Mouse (Mus musculus): ENCODE measurements around the gene Zfp512b. TPM values are rescaled to one million over a fixed set of nuclear protein-coding genes. Genes with fewer than 3 reads are reported as not detected.
A peak's percentile ranks its signal among the peaks of the same experiment; 100 is the strongest.

Zfp512b gene
- total RNA-seq, 2 experiments from 2014 or later = 21.9 to 43.1 TPM

- no peak for ATAC-seq (replicated peaks; ENCODE audit: low FRiP score, low TSS enrichment, poor library complexity, severe bottlenecking)
Observed at GRCm38 (mm10) chr2:181577126-181577525, 15.5 kb downstream of the Zfp512b start.

- ATAC-seq (replicated peaks; ENCODE audit: low FRiP score, low TSS enrichment, poor library complexity, severe bottlenecking) = no peak
Observed at GRCm38 (mm10) chr2:181576613-181577012, 16.0 kb downstream of the Zfp512b start.

DNA sequence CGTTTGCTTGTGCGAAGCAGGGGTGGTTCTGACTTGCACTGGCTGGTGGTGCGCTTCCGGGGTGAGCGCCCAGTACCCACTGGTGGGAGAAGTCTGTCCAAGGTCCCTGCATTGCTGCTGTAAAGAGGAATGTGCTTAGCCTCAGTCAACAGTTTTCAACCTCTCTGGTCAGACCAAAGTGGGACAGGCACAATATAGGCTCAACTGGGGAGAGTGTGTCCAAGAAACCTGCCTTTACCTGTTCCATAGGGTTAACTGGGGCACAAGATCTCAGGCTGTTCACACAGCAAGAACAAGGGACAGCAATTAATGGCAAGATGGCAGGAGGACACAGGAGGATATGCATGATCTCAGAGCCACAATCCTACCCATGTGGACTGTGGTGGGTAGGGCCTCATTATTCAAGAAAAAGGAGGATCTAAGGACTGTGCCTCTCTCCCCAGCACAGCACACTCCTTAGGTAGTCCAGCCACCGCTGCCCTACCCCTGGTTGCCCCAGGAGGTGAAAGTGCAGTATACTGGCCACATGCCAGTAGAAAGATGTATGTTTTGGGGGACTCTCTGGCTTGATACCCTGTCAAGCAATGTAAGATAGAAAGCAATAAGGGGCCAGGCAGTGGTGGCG lies 17.6 kb downstream of the Zfp512b start:
- ATAC-seq (replicated peaks; ENCODE audit: low FRiP score, low TSS enrichment, poor library complexity, severe bottlenecking) = no peak

DNA sequence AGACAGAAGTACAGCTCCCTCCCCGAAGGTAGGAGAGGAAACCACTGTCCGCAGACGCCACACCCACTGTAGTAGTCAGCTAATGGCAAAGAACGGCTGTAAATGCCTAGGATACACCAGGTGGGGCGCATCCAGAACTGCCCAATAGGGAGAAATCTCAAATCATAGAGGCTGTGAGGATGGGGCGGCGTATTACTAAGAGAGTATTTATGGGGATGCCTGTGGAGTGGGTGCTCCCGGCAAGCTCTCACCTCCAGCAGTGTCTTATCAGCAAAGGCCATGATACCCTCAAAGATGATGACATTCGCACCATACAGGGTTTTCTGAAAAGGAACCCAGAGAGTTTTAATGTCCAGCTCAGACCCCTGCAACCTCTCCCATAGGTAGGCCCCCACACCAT lies 18.6 kb downstream of the Zfp512b start:
- ATAC-seq (replicated peaks; ENCODE audit: low FRiP score, low TSS enrichment, poor library complexity, severe bottlenecking) = no peak

GRCm38 (mm10) chr2:181572921-181573920 lies 19.4 kb downstream of the Zfp512b start:
- no peak for ATAC-seq (replicated peaks; ENCODE audit: low FRiP score, low TSS enrichment, poor library complexity, severe bottlenecking)

GRCm38 (mm10) chr2:181571941-181572670 lies 20.5 kb downstream of the Zfp512b start:
- no peak for ATAC-seq (replicated peaks; ENCODE audit: low FRiP score, low TSS enrichment, poor library complexity, severe bottlenecking)

- no peak for ATAC-seq (replicated peaks; ENCODE audit: low FRiP score, low TSS enrichment, poor library complexity, severe bottlenecking)
Observed at GRCm38 (mm10) chr2:181570921-181571595, 21.5 kb downstream of the Zfp512b start.

- ATAC-seq (replicated peaks; ENCODE audit: low FRiP score, low TSS enrichment, poor library complexity, severe bottlenecking) = no peak
Observed at GRCm38 (mm10) chr2:181570375-181570774, 22.2 kb downstream of the Zfp512b start.

GRCm38 (mm10) chr2:181569856-181570255 lies 22.7 kb downstream of the Zfp512b start:
- no peak for ATAC-seq (replicated peaks; ENCODE audit: low FRiP score, low TSS enrichment, poor library complexity, severe bottlenecking)

- ATAC-seq (replicated peaks; ENCODE audit: low FRiP score, low TSS enrichment, poor library complexity, severe bottlenecking) = peak; percentile 88
Observed at GRCm38 (mm10) chr2:181568272-181569008, 24.2 kb downstream of the Zfp512b start.

- no peak for ATAC-seq (replicated peaks; ENCODE audit: low FRiP score, low TSS enrichment, poor library complexity, severe bottlenecking)
Observed at GRCm38 (mm10) chr2:181567338-181567737, 25.3 kb downstream of the Zfp512b start.

- no peak for ATAC-seq (replicated peaks; ENCODE audit: low FRiP score, low TSS enrichment, poor library complexity, severe bottlenecking)
Observed at GRCm38 (mm10) chr2:181553772-181554171, 38.8 kb downstream of the Zfp512b start.

GRCm38 (mm10) chr2:181550233-181550632 lies 42.4 kb downstream of the Zfp512b start:
- no peak for ATAC-seq (replicated peaks; ENCODE audit: low FRiP score, low TSS enrichment, poor library complexity, severe bottlenecking)

GRCm38 (mm10) chr2:181548682-181549081 lies 43.9 kb downstream of the Zfp512b start:
- ATAC-seq (replicated peaks; ENCODE audit: low FRiP score, low TSS enrichment, poor library complexity, severe bottlenecking) = no peak

DNA sequence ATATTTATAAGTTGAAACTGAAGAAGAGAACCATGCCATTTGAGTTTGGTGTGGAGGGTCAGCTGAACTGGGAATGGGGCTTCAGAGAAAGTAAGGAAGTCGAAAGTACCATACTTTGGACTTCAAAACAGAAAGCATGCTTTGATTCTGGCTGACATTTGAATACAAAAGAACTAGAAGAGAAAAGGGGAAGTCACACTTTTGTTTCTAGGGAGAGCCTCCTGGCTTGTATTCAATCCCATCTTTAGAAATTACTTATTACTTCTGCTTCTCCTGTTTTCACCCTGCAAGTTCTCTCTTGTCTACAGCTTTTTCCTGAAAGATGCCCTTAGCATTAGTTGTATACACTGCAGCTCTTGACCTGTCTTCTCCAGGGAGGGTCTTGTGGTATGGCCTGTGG lies 44.4 kb downstream of the Zfp512b start:
- no peak for ATAC-seq (replicated peaks; ENCODE audit: low FRiP score, low TSS enrichment, poor library complexity, severe bottlenecking)

DNA sequence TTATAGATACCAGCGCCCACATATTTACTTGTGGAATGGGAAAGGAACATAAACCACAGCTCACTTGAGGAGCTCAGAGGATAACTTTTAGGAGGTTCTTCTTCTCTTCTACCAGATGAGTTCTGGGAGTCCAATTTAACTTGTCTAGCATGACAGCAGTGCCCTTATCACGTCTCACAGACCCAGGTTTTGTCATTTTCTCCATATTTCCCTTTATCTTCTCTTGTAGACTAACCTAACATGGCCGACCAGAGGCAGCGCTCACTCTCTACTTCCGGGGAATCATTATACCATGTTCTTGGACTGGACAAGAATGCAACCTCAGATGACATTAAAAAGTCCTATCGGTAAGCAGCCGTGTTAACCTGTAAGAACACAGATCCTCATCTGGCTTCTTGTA lies 46.5 kb downstream of the Zfp512b start:
- ATAC-seq (replicated peaks; ENCODE audit: low FRiP score, low TSS enrichment, poor library complexity, severe bottlenecking) = peak; percentile 84

- ATAC-seq (replicated peaks; ENCODE audit: low FRiP score, low TSS enrichment, poor library complexity, severe bottlenecking) = no peak
Observed at GRCm38 (mm10) chr2:181541761-181542380, 50.7 kb downstream of the Zfp512b start.

GRCm38 (mm10) chr2:181537444-181538047 lies 55.1 kb downstream of the Zfp512b start:
- peak; percentile 93 for ATAC-seq (replicated peaks; ENCODE audit: low FRiP score, low TSS enrichment, poor library complexity, severe bottlenecking)
